Mouse (Mus musculus) 3T3-L1 (cell line): ENCODE data around the gene Ldb1.
"Not testable (repeated sequence)": the region's sequence is repeated elsewhere in the genome, so short reads cannot be mapped to it uniquely, and the experiment has no call there.

Experiments used
- DNase-seq: peaks from one replicate; pipeline ENCODE4 v3.0.0-alpha.2; 2015; ENCODE audit warnings: low read depth, low spot score

Gene Ldb1

DNA sequence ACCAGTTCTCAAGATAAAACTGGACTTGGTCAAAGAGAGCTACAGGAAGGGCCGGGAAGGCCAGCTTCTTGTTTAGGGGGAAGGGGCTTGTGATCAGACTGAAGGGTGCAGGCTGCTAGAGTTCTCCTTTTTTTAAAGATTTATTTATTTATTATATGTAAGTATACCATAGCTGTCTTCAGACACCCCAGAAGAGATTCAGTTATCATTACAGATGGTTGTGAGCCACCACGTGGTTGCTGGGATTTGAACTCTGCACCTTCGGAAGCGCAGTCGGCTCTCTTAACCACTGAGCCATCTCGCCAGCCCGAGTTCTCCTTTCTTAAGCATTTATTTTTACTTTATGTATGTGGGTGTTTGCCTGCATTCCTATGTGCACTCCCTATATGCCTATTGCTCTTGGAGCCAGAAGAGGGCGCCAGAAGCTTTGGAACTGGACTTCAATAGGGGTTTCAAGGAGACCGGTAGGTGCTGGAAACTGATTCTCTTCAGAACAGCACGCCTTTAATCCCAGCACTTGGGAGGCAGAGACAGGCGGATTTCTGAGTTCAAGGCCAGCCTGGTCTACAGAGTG, 16.2 kb downstream of the Ldb1 start:
- DNase-seq: peak; percentile 64

DNA sequence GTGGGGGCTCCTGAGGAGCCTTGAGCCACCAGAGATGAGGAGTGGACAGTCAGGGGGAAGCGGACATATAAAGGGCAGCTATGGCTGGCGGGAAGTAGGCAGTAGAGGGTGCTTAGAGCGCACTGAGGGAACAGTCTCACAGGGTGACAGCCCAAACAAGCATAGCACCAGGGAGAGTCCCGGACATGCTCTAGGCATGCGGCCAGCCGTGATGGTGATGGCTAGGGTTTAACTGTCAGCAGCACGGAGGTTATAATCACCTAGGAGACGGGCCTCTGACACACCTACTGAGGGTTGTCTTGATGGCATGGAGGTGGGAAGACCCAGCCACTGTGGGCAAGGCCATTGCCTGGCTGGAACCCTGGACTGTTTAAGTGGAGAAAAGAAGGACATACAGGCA, 18.4 kb downstream of the Ldb1 start:
- DNase-seq: no peak

DNA sequence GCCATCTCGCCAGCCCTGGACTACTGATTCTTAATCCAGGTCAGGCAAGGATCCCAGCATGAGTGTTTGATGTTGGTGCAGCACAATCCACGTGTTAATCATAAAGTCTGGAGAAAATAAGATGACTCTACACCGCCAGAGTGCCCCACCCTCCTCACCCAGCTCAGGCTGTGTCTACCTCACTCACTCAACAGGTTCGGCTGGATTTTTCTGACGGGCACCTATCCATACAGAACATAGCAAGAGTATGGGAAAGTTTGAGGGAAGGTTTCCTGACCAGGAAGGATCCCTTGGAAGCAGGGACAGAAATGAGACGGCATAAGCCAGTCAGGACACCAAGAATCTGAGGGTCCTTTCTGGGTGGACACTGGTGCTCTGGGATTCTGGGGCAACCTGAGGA, 20.1 kb downstream of the Ldb1 start:
- DNase-seq: no peak

DNA sequence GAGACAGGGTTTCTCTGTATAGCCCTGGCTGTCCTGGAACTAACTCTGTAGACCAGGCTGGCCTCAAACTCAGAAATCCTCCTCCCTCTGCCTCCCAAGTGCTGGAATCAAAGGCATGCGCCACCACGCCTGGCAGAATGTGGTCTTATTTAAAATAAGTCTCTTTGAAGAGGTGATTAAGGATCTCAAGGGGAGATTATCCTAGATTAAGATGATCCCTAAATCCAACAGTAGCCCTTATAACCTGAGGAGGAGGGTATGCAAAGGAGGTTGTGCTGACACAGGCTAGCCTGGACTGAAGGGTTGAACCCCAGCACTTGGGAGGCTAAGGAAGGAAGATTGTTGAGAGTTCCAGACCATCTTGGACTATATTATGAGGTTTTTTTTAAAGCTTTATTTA, 29.0 kb downstream of the Ldb1 start:
- DNase-seq: no peak

DNA sequence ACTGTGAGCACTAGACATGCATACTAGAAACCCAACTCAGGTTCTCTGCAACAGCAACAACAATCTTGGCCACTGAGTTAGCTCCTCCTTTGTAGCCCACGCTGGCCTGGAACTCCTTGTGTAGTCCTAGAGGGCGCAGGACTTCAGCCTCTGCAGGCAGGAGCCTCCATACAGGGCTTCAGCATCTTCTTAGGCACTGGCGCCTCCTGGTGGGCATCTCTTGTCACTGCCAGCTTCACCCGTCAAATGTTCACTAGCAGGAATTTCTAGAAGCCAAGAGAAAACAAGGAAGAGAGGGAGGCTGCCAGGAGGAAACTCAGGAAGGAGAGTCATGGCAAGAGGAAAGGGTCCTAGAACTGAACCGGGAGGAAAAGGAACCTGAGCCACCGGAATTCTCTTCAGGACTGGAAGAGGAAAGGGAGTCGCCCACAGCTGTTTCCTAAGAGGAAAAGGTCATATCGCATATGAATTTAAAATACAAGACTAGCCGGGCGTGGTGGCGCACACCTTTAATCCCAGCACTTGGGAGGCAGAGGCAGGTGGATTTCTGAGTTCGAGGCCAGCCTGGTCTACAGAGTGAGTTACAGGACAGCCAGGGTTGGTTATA, 30.3 kb downstream of the Ldb1 start:
- DNase-seq: peak; percentile 99

DNA sequence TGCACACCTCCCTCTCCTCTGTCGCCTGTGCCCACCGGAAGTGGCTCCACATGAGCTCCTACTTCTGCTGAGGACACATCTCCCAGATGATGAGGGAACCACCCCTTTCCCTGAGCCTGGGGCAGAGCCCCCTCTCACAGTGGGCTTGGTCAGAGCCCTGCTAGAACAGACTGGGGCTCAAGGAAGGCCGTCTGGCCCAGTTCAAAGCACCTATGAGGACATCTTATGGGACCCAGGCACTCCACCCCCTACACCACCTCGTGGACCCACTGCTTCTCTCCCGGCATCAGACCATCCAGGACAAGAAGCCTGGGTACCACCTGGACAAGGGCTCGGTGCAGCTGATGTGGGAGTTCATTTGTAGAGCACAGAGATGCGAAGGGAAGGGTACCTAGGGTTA, 39.3 kb downstream of the Ldb1 start:
- no peak for DNase-seq

DNA sequence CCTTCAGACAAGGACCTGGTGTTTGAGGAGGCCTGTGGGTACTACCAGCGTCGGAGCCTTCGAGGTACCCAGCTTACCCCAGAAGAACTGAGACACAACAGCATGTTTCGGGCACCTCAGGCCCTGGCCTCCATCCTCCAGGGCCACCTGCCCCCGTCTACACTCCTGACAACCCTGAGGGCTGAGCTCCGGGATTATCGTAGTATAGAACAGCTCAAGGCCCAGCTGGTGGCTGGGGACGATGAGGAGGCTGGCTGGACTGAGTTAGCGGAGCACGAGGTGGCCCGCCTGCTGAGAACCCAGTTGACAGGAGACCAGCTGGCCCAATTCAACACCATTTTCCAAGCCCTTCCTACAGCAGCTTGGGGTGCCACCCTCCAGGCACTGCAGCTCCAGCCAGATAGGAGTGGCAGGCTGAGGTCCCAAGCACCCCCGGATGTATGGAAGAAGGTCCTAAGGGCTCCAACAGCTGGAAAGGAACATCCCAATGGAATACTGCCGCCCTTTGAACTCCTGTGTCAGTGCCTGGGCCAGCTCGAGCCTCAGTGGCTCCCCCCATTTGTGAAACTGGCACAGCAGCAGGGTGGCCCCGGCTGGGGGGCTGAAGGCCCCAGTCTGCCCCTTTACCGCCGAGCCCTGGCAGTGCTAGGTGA, 40.1 kb downstream of the Ldb1 start:
- DNase-seq: no peak

DNA sequence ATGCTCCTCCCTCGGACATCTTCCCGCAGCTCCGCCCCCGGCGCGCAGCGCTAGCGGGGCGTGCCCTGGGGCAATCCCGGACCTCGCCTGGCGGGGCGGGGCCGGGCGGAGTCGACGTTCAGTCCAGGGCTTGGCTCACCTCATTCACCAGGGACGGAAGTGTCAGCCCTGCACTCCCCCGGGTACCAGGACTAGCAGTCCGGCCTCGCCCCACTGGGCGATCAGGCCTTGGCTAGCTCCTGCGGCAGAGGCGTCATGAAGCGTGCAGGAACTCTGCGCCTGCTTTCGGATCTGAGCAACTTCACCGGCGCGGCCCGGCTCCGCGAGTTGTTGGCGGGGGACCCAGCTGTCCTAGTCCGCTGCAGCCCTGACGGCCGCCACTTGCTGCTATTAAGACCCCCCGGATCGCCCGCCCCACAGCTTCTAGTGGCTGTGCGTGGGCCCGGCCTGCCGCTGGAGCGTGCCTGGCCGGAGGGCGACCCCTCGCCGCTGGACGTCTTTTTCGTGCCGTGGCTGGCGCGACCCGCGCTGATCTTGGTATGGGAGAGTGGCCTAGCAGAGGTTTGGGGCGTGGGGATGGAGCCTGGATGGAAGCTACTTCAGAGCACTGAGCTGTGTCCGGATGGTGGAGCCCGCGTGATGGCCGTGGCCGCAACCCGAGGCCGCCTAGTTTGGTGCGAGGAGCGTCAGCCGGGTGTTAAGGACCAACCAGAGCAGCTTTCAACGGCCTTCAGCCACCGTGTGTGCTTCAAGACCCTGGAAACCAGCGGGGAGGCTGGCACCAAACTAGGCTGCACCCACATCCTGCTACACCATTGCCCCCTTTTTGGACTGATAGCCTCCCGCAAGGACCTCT, 41.4 kb downstream of the Ldb1 start, which contains the start of gene Hps6:
Hps6 (plus strand) TSS at position 138 of the 856 bp plus-strand sequence.
- DNase-seq: peak; percentile 90

DNA sequence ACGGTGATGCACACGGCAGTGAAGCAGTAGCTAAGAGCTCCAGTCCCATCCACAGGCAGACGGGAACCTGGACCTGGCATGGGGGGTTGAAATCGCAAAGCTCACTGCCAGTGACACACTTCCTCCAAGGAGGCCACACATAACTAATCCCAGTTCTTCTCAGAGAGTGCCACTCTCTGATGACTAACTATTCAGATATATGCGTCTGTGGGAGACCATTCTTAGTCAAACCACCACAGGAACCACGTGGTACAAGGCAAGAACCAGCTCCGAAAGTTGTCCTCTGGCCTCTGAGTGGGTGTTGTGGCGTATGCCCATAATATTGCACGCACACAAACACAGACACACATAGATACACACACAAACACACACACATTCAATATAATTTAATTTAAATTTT, 42.7 kb downstream of the Ldb1 start:
- peak; percentile 75 for DNase-seq

DNA sequence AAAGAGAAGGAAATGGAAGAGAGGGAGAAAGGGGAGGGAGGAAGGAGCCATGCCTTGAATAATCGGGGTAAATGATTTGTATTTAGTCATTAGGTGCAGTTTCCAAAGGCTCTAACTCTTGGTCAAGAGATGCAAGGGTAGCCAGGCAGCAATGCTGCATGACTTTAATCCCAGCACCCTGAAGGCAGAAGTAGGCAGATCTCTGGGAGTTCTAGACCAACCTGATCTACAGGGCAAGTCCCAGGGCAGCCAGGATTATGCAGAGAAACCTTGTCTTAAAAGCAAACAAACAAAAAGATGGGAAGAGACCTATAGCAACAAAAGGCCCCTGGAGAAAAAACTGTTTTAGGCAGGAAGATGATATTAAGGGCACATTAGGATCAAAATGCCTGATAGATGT, 45.6 kb downstream of the Ldb1 start:
- DNase-seq: no peak

DNA sequence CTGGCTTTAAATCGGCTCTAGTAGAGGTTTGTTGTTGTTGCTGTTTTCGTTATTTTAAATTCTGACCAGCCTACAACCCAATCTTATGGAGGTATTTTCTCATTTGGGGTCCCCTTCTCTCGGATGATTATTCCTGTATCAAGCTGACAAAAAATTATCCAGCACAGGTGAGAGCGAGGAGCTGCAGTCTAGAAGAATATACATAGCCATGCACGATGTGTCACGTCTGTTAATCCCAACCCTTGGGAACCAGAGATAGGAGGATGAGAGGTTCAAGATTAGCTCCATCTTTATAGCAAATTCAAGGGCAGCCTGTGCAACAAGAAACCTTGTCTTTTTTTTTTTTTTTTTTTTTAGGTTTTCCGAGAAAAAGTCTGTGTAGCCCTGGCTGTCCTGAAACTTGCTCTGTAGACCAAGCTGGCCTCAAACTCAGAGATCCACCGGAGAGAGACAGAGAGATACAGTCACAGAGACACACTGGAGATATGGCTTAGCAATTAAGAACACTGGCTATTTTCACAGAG, 46.3 kb downstream of the Ldb1 start:
- DNase-seq: no peak

DNA sequence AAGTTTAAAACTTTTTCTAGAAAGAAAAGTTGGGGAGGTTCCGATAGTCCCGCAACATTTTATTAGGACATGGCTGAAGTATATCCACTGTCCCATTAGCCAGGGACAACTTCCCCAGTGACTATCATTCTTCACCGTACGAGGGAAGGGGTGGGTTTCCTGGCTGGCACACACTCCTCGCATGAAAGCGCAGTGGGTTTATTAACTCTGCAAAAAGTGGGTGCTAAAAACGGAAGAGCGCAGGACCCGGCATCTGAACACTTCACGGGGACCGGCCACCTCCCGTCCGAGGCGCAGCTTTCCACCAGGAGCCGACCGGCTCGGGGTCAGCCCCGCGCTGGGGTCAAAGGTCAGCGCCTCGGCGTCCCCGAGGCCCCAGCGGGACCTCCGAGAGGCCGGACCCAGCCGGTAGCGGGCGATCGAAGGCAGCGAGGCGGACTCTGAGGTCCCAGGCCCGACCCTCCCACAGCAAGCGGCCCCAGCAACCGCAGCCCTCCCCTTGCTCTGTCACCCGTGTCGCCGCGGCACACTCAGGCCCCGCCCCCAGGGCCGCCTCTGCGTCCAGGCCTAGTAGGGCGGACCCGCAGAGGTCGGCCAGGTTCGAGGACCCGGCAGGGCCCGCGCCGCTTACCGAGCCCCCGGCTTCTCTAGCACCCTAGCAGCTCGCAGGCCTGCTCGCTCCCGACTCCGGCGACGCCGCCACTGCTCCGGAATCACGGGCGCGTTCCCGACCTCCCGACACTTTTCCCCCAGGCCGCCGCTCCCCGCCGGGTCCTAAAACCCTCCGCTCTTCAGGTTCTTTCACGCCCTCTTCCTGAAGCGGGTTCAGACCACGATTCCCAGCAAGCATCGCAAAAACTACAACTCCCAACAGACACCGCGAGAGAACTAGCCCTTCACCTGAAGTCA, 47.0 kb downstream of the Ldb1 start, which contains the start of gene Armh3:
Armh3 (minus strand) TSS at position 704 of the 909 bp plus-strand sequence.
- peak; percentile 97 for DNase-seq

DNA sequence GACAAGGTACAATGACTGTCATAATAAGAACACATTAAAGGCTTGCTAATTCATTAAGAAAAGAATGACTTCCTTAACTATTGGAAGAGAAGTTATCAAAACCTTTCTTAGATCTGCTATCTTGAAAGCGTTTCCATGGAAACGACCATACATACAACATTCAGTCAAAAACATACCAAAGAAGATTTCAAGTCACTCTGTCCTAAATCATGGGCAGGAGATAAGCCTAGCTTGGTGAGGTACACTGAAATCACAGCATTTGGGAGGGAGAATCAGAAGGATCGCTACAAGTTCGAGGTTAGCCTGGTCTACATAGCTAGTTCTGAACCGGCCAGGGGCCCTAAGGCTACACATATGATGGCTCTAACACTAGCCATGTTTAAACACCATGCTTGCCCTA, 47.6 kb downstream of the Ldb1 start:
- DNase-seq: peak; percentile 46

DNA sequence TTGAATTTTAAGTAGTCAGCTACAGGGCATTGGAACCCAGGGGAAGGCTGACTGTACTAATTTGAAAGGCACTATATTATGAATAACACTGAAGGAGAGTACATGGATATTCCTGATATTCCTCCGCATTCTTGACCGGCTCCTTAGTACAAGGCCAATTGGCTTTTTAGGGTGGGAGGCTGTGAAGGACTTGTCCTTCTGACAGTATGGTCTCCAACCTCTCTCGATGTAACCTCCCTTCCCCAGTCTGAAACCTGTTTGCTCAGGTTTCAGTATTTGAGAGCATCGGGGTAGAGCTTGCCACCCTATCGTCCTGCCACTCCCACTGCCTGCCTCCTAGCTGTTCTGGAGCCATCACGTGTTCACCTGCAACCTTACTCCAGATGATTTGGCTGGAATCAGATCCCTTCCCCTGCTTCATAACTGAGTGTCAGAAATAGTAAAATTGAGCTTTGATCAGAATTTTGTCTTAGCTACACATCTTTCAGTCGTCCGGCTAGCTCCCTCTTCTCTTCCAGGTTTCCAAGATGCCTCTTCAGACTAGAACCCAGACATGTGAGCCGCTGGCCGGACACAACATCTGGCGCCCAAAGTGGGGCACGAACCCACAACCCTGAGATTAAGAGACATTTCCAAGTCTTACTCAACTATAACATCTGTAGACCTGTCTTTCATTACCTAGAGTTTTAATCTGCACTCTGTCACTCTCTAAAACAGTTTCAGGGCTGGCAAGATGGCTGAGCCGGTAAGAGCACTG, 50.9 kb downstream of the Ldb1 start:
- no peak for DNase-seq

DNA sequence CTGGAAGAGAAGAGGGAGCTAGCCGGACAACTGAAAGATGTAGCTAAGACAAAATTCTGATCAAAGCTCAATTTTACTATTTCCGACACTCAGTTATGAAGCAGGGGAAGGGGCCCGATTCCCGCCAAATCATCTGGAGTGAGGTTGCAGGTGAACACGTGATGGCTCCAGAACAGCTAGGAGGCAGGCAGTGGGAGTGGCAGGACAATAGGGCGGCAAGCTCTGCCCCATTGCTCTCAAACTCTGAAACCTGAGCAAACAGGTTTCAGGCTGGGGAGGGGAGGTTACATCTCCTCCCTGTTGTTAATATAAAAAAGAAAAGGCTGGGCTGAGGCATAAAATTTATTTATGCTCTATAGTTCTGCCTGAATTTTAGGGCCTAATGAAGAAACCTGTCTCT, 51.6 kb downstream of the Ldb1 start:
- not testable (repeated sequence) for DNase-seq

DNA sequence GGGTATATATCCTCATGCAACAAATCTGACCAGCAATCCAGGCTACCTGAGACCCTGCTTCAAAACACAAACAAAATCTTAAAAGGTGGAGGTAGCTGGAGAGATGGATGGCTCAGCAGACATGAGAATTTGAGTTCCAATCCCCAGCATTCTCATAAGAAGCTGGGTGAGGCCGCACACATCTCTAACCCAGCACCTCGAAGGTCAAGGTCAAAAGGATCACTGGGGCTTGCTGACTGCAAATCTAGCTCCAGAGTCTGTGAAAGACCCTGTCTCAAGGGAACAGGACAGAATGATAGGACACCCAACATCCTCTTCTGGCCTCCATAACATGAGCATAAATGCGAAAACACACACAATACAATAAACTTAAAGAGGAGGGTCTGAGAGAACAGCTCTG, 53.8 kb downstream of the Ldb1 start:
- no peak for DNase-seq

DNA sequence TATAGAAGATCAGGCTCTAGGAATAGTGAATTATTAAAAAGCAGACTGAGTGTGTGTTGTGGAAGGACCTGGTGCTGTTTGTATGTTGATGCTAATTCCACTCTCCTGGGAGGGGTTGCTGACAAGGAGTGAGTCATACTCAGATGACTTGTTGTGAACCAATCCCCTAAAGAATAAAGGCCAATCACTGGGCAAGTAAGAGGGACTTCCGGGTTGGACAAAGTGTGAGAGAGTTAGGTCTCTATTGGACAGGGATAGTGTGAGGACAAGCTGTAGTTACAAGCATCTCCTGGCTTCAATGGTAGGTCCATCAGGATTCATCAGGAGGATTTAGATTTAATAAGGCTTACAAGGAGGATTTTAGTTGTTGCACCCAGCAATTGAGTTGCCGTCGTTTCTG, 56.8 kb downstream of the Ldb1 start:
- peak; percentile 66 for DNase-seq

DNA sequence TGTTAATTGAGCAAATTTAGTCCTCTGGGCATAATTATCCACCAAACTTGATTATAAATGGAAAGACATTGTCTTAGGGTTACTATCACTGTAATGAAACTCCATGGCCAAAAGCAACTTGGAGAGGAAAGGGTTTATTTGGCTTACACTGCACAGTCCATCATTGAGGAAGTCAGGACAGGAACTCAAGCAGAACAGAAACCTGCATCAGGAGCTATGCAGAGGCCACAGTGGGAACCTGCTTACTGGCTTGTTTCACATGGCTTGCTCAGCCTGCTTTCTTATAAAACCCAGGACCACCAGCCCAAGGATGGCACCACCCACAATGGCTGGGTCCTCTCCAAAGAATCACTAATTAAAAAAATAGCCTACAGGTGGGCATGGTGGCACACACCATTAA, 60.6 kb downstream of the Ldb1 start:
- no peak for DNase-seq
